Mouse (Mus musculus) heart, adult 2 months (tissue): Measurements from ENCODE around the gene Cacna1b. TPM values are rescaled to one million over a fixed set of nuclear protein-coding genes. Genes with fewer than 3 reads are reported as not detected.

Experiments used
- DNase-seq, 2 experiments: peaks; one replicate each; pipeline ENCODE4 v3.0.0; 2021
- H3K27ac ChIP-seq: fragments of 200-600 bp; 2 replicates; pipeline ENCODE4 v1.8.1; 2022
- H3K27me3 ChIP-seq: fragments of 200-500 bp; 2 replicates; pipeline ENCODE4 v1.6.1; 2012; ENCODE audit warnings: mild to moderate bottlenecking, low read length, inconsistent platforms, mixed read lengths; ENCODE audit not compliant: control insufficient read depth, insufficient read depth
- H3K36me3 ChIP-seq: fragments of 200-500 bp; 2 replicates; pipeline ENCODE4 v1.6.1; 2012; ENCODE audit warnings: low read length, inconsistent platforms; ENCODE audit not compliant: control insufficient read depth, insufficient read depth
- H3K4me1 ChIP-seq: fragments of 200-500 bp; 2 replicates; pipeline ENCODE4 v1.6.1; 2011; ENCODE audit warnings: low read length; ENCODE audit not compliant: control insufficient read depth, insufficient read depth
- H3K4me3 ChIP-seq: fragments of 200-600 bp; 2 replicates; pipeline ENCODE4 v1.8.1; 2022
- H3K79me2 ChIP-seq: fragments of 200-500 bp; replicated peaks from 2 replicates; pipeline ENCODE4 v1.6.1; 2012; ENCODE audit warnings: mild to moderate bottlenecking, inconsistent platforms, low read length, moderate library complexity, mixed read lengths; ENCODE audit not compliant: control insufficient read depth, insufficient read depth
- H3K9ac ChIP-seq: fragments of 200-500 bp; 2 replicates; pipeline ENCODE4 v1.6.1; 2012; ENCODE audit warnings: low read depth, mild to moderate bottlenecking, control low read depth, inconsistent platforms, low read length, mixed read lengths
- CTCF ChIP-seq: fragments of 200-600 bp; IDR thresholded peaks from 2 replicates; pipeline ENCODE4 v1.8.1; 2022; ENCODE audit warnings: antibody characterized with exemption, mild to moderate bottlenecking, moderate library complexity
- EP300 ChIP-seq: fragments of 200-500 bp; IDR thresholded peaks from 2 replicates; pipeline ENCODE4 v1.6.1; 2011; ENCODE audit warnings: low read depth, low read length, control low read depth; ENCODE audit not compliant: insufficient read depth
- POLR2A ChIP-seq: fragments of 200-500 bp; IDR thresholded peaks from 2 replicates; pipeline ENCODE4 v1.6.1; 2011; ENCODE audit warnings: mild to moderate bottlenecking, low read depth, low read length, control low read depth; ENCODE audit not compliant: insufficient read depth
- WGBS: fragments of 180-500 bp; shearing (Covaris S2); methylation state at CpG from one replicate; pipeline ENCODE4 v1.1.7; 2018; 5-methylcytosine and 5-hydroxymethylcytosine counted together
- intact Hi-C: fragments of 180-260 bp; cut with DNase I; formaldehyde crosslinking; loops from one replicate; pipeline ENCODE4 v1.15.1; 2025
- polyA plus RNA-seq: library from polyadenylated mRNA; depleted of rRNA; stranded (reverse); fragments of >200 nt; gene quantifications from 2 replicates; pipeline ENCODE4 v1.2.3, GENCODE M21; 2012
- total RNA-seq, 2 experiments: library from RNA; stranded (reverse); gene quantifications; 2 replicates each; pipeline ENCODE4 v1.2.3; 2021

Gene Cacna1b
- total and polyA plus RNA-seq, 3 experiments, result 0.05 to 0.25 (median 0.09) TPM

DNA sequence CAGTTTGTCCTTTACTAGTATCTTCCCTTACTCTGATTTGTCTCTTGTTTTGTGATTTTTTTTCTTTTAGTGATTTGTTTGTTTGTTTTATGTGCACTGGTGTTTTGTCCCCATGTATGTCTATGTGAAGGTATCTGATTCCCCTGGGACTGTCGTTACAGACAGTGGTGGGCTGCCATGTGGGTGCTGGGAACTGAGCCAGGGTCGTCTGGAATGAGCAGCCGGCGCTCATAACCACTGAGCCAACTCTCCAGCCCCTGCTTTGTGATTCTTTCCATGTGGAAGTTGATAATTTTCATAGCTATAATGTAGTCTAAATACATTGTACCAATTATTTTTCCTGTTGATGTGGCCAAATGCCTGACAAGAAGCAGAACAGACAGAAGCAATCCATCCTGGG is 7.9 kb upstream of the Cacna1b start:
- no peaks in the 10 kb centered on the region; the same call in 1 of the 2 replicates for H3K4me1 ChIP-seq
- no peaks in the 10 kb centered on the region for H3K27me3 ChIP-seq
- TF ChIP-seq CTCF, result no peak
- TF ChIP-seq POLR2A, result no peak
- TF ChIP-seq EP300, result no peak
- no peak for DNase-seq
- WGBS, result 60% methylated on average over 4 of the region's 4 CpGs
- no peaks in the 10 kb centered on the region for H3K79me2 ChIP-seq
- intact Hi-C loops, result no loop called here
- H3K27ac ChIP-seq, result no peak overlapping the region
- H3K36me3 ChIP-seq, result no peaks in the 10 kb centered on the region
- no peak overlapping the region for H3K4me3 ChIP-seq
- H3K9ac ChIP-seq, result no peak overlapping the region

DNA sequence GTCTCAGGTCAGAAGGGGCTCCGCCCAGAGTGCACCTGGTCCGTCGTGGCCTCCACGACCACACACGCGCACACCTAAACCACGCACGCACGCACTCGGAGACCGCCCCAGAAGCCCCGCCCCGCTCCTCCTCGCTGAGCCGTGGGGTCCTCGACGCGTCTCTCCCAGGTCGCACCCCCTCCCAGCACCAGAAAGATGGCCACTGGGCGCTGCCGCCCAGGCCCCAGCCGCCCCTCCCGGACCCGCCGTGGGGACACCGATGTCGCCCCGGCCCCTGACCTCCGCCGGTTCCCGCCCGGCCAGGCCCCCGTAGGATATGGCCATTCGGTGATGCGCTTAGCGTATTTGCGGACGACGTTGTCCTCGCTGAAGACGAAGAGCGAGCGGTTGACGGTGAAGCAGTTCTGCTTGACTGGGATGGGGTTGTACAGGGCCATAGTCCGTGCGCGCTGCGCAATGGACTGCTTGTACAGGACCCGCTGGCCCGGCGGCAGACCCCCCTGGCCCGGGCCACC is 449 bp downstream of the Cacna1b start:
- TF ChIP-seq POLR2A (no peak), CTCF (no peak)
- Histone ChIP-seq H3K4me1 (no peaks in the 10 kb centered on the region; the same call in 1 of the 2 replicates), H3K79me2 (no peaks in the 10 kb centered on the region), H3K27ac (no peak overlapping the region), H3K4me3 (peak overlapping the region; percentile 30), H3K36me3 (no peaks in the 10 kb centered on the region), H3K9ac (no peak overlapping the region), H3K27me3 (peaks cover 12% of the 10 kb centered on the region)
- 1% methylated on average over 52 of the region's 52 CpGs for WGBS
- no peak for DNase-seq
- intact Hi-C loops, result no loop called here

DNA sequence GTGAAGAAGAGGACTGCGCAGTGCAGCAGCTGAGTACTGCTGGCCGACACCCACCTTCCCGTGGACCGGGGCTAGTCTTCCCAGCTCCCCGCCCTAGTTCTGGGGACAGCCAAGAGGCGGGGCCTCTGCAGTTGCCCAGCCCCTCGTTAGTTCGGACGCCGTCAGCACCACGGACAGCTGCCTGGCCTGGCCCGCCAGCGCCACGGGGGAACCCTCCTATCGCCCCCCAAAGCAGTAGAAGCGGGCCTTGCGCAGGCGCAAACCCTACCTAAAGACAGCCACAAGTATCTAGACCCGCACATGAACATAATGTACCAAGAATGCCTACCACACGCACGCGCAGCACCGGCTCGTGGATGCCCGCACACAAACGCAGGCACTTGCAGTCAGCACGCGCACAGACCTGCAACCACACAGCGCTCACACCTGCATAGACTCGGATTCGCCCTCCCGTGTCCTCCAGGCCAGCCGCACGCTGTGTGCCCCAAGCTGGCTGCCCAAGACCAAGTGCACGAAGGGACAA is 968 bp downstream of the Cacna1b start:
- TF ChIP-seq EP300, result no peak
- TF ChIP-seq CTCF, result no peak
- TF ChIP-seq POLR2A, result no peak
- WGBS, result 1% methylated on average over 35 of the region's 35 CpGs
- peak overlapping the region; percentile 30 for H3K4me3 ChIP-seq
- H3K9ac ChIP-seq, result no peak overlapping the region
- no peaks in the 10 kb centered on the region; the same call in 1 of the 2 replicates for H3K4me1 ChIP-seq
- H3K79me2 ChIP-seq, result no peaks in the 10 kb centered on the region
- peaks cover 12% of the 10 kb centered on the region for H3K27me3 ChIP-seq
- no peaks in the 10 kb centered on the region for H3K36me3 ChIP-seq
- H3K27ac ChIP-seq, result no peak overlapping the region
- intact Hi-C loops, result no loop called here
- peak; percentile 31 to 65 for DNase-seq

DNA sequence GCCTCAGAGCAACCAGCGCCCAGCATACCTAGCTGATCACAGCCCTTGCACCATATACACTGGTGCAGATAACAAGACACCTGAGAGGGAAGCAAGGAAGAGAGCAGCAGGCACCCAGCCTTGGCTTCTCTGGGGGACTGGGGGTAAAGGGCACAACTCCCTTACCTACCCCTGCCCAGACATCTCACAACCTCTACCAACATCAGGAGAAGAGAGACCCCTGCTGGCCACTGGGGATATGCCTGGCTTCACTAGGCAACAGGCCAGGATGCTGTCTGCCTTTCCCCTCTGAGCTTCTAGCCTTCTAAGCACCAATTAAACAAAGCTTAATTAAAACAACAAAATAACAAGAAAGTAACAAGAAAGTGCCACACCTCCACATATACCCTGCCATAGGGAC is 7.7 kb downstream of the Cacna1b start:
- no peak overlapping the region for H3K4me3 ChIP-seq
- no peak overlapping the region for H3K9ac ChIP-seq
- intact Hi-C loops, result loop anchor here (1.0 to 5.0 kb wide), 2 partner anchors 181 to 348 kb away; no protein-coding TSS in a partner anchor
- no peaks in the 10 kb centered on the region for H3K79me2 ChIP-seq
- no peaks in the 10 kb centered on the region for H3K4me1 ChIP-seq
- no peaks in the 10 kb centered on the region for H3K36me3 ChIP-seq
- peak; percentile 25 to 46 for DNase-seq
- peak; percentile 81 for TF ChIP-seq CTCF
- TF ChIP-seq EP300, result no peak
- no peak overlapping the region for H3K27ac ChIP-seq
- 100% methylated on average over 1 of the region's 1 CpGs for WGBS
- no peaks in the 10 kb centered on the region for H3K27me3 ChIP-seq

DNA sequence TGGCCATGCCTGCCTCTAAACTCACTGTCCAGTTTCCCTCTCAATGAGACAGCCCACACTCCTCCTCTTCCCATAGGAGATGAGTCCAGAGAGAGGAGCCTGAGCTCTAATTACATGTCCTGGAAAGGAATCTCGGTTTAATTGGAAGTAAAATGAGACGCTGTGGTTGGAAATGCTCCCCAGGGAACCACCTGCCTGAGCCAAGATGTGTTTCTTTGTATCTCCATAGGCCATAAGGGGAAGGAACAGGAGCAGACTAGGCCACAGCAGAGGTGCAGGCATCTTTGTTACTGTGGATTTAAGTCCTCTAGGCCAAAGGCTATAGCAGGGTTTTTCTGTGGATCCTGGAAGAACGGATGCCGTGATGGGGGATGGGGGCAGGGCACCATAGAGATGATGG is 10.4 kb downstream of the Cacna1b start:
- intact Hi-C loops, result no loop called here
- Histone ChIP-seq H3K4me1 (no peaks in the 10 kb centered on the region), H3K4me3 (no peak overlapping the region), H3K36me3 (no peaks in the 10 kb centered on the region), H3K79me2 (no peaks in the 10 kb centered on the region), H3K27me3 (no peaks in the 10 kb centered on the region), H3K9ac (no peak overlapping the region), H3K27ac (no peak overlapping the region)
- WGBS, result 61% methylated on average over 4 of the region's 4 CpGs
- no peak for DNase-seq
- TF ChIP-seq EP300 (no peak), POLR2A (no peak), CTCF (no peak)

DNA sequence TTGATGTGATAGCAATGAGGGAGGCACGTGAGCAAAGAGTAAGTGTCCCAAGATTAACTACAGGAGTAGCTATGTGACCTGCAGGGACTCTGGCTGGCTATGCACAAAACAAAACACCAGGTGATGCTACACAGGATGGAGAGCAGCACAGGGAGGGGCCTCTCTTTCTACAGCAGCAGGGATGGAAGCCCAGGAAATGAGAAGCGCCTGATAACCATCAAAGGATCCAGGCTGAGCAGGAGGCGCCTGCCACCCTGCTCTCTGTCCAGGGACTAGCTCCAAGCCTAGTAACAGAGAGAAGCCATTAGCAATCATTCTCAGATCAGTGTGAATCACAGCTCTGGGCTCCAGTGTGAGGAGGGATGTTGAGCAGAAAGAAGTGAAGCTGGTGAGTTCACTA is 12.9 kb downstream of the Cacna1b start:
- intact Hi-C loops, result no loop called here
- DNase-seq, result no peak
- 43% methylated on average over 3 of the region's 3 CpGs for WGBS

More for the DNA sequence above, 12.9 kb downstream of the Cacna1b start:
- H3K4me3 ChIP-seq, result no peak overlapping the region
- H3K27me3 ChIP-seq, result no peaks in the 10 kb centered on the region
- H3K9ac ChIP-seq, result no peak overlapping the region
- H3K27ac ChIP-seq, result no peak overlapping the region
- H3K4me1 ChIP-seq, result no peaks in the 10 kb centered on the region
- TF ChIP-seq EP300 (no peak), CTCF (no peak), POLR2A (no peak)
- H3K79me2 ChIP-seq, result no peaks in the 10 kb centered on the region
- no peaks in the 10 kb centered on the region for H3K36me3 ChIP-seq
